Mouse (Mus musculus) fibroblast of lung, adult 2 months (primary cell): ENCODE measurements around the gene Lrrc71.

Source experiments
- DNase-seq: peaks from one replicate; pipeline ENCODE4 v3.0.0-alpha.2; 2011; ENCODE audit warnings: low read depth

Gene Lrrc71

GRCm38 (mm10) chr3:87763683-87764289 lies 15.4 kb upstream of the Lrrc71 start:
- DNase-seq = no peak

GRCm38 (mm10) chr3:87763202-87763601 lies 14.8 kb upstream of the Lrrc71 start:
- DNase-seq = no peak

GRCm38 (mm10) chr3:87761408-87762375 lies 13.3 kb upstream of the Lrrc71 start:
- no peak for DNase-seq

GRCm38 (mm10) chr3:87758641-87759040 lies 10.2 kb upstream of the Lrrc71 start:
- no peak for DNase-seq

GRCm38 (mm10) chr3:87756488-87756887 lies 8.1 kb upstream of the Lrrc71 start:
- DNase-seq = no peak

GRCm38 (mm10) chr3:87755964-87756363 lies 7.5 kb upstream of the Lrrc71 start:
- no peak for DNase-seq

- DNase-seq = no peak
These were observed 5.4 kb upstream of the Lrrc71 start for GRCm38 (mm10) chr3:87753829-87754228.

GRCm38 (mm10) chr3:87752567-87752966 lies 4.1 kb upstream of the Lrrc71 start:
- no peak for DNase-seq

- no peak for DNase-seq
These were observed 1.6 kb upstream of the Lrrc71 start for GRCm38 (mm10) chr3:87749977-87750376.

- DNase-seq = no peak
These were observed 611 bp upstream of the Lrrc71 start for GRCm38 (mm10) chr3:87749036-87749435.

- no peak for DNase-seq
These were observed 3.3 kb downstream of the Lrrc71 start for GRCm38 (mm10) chr3:87745036-87745659.

GRCm38 (mm10) chr3:87743927-87744326 lies 4.5 kb downstream of the Lrrc71 start:
- DNase-seq = no peak

- no peak for DNase-seq
These were observed 5.7 kb downstream of the Lrrc71 start for GRCm38 (mm10) chr3:87742735-87743134.

- DNase-seq = no peak
These were observed 6.4 kb downstream of the Lrrc71 start for GRCm38 (mm10) chr3:87742013-87742412.

GRCm38 (mm10) chr3:87738906-87739305 lies 9.5 kb downstream of the Lrrc71 start:
- DNase-seq = no peak

GRCm38 (mm10) chr3:87735335-87735734 lies 13.1 kb downstream of the Lrrc71 start:
- no peak for DNase-seq

- DNase-seq = no peak
These were observed 14.3 kb downstream of the Lrrc71 start for GRCm38 (mm10) chr3:87733984-87734761.

- DNase-seq = no peak
These were observed 15.3 kb downstream of the Lrrc71 start for GRCm38 (mm10) chr3:87733098-87733497.

- no peak for DNase-seq
These were observed 19.7 kb downstream of the Lrrc71 start for GRCm38 (mm10) chr3:87728696-87729095.

GRCm38 (mm10) chr3:87726191-87726590 lies 22.2 kb downstream of the Lrrc71 start:
- no peak for DNase-seq

- DNase-seq = no peak
These were observed 22.8 kb downstream of the Lrrc71 start for GRCm38 (mm10) chr3:87725396-87726160.
